37 mouse cellular contexts compared by ENCODE assay signal in genomic region chr7:128025381-128025780, GRCm38 (mm10). TPM values are rescaled to one million over a fixed set of nuclear protein-coding genes. Genes with fewer than 3 reads are reported as not detected.
DNase-seq lines count a peak whose midpoint lies in the region; ATAC-seq and TF ChIP-seq lines count a peak whose summit lies in the region.
"Had no signal": no experiment of that assay in that cellular context is flagged by ENCODE, and none has a peak within 500 bp of the region (broad histone marks: within the 10 kb centered on the region; RNA-seq: fewer than 3 reads in every experiment).

No protein-coding gene starts in this region.

- no peak overlapping the region for H3K27ac ChIP-seq in midbrain, postnatal 0 days (ENCODE audit: low read depth, low read length)
- H3K27ac ChIP-seq: embryonic facial prominence, embryonic 13.5 days; forebrain, embryonic 12.5 days; heart, embryonic 10.5 days; heart, embryonic 15.5 days; hindbrain, embryonic 12.5 days; kidney, embryonic 15.5 days; layer of hippocampus, adult 2 months; left cerebral cortex, adult 2 months; limb, embryonic 12.5 days; midbrain, embryonic 13.5 days had no signal

- no peaks in the 10 kb centered on the region for H3K79me2 ChIP-seq in myocyte (ENCODE audit: control insufficient read depth, insufficient read depth)

- WGBS in midbrain, postnatal 0 days, result 79% methylated on average over 4 of the region's 4 CpGs

- TF ChIP-seq CTCF in midbrain, postnatal 0 days (IDR thresholded peaks at IDR 0.05), result no peak

- no peaks in the 10 kb centered on the region for H3K4me1 ChIP-seq in midbrain, postnatal 0 days (ENCODE audit: insufficient read depth, low read length)
- H3K4me1 ChIP-seq: embryonic facial prominence, embryonic 13.5 days; forebrain, embryonic 12.5 days; heart, embryonic 10.5 days; heart, embryonic 15.5 days; hindbrain, embryonic 12.5 days; kidney, embryonic 15.5 days; limb, embryonic 12.5 days; midbrain, embryonic 13.5 days had no signal

- no peak overlapping the region for H3ac ChIP-seq in myocyte (ENCODE audit: control insufficient read depth, insufficient read length)

- H3K9me3 ChIP-seq in midbrain, postnatal 0 days (ENCODE audit: low read length), result no peaks in the 10 kb centered on the region
- H3K9me3 ChIP-seq: embryonic facial prominence, embryonic 13.5 days; forebrain, embryonic 12.5 days; heart, embryonic 10.5 days; heart, embryonic 15.5 days; hindbrain, embryonic 12.5 days; kidney, embryonic 15.5 days; limb, embryonic 12.5 days; midbrain, embryonic 13.5 days had no signal

- no peaks in the 10 kb centered on the region for H3K27me3 ChIP-seq in myocyte (ENCODE audit: control insufficient read depth, insufficient read depth, insufficient read length)
- no peaks in the 10 kb centered on the region for H3K27me3 ChIP-seq in midbrain, postnatal 0 days (ENCODE audit: insufficient read depth, low read length)
- H3K27me3 ChIP-seq: embryonic facial prominence, embryonic 13.5 days; forebrain, embryonic 12.5 days; heart, embryonic 15.5 days; hindbrain, embryonic 12.5 days; kidney, embryonic 15.5 days; limb, embryonic 12.5 days; midbrain, embryonic 13.5 days had no signal

- peak overlapping the region; percentile 38 for H3K4me2 ChIP-seq in myocyte (ENCODE audit: low read depth)
- no peak overlapping the region for H3K4me2 ChIP-seq in midbrain, postnatal 0 days (ENCODE audit: low read depth, low read length, poor library complexity, severe bottlenecking)
- H3K4me2 ChIP-seq: embryonic facial prominence, embryonic 13.5 days; forebrain, embryonic 12.5 days; heart, embryonic 15.5 days; hindbrain, embryonic 12.5 days; kidney, embryonic 15.5 days; limb, embryonic 12.5 days; midbrain, embryonic 13.5 days had no signal

- no peaks in the 10 kb centered on the region for H3K36me3 ChIP-seq in myocyte (ENCODE audit: control insufficient read depth, insufficient read depth)
- H3K36me3 ChIP-seq in midbrain, postnatal 0 days (ENCODE audit: insufficient read depth, low read length), result no peaks in the 10 kb centered on the region
- H3K36me3 ChIP-seq: embryonic facial prominence, embryonic 13.5 days; forebrain, embryonic 12.5 days; heart, embryonic 10.5 days; heart, embryonic 15.5 days; hindbrain, embryonic 12.5 days; kidney, embryonic 15.5 days; limb, embryonic 12.5 days; midbrain, embryonic 13.5 days had no signal

- no peak for TF ChIP-seq POLR2A in myocyte (IDR thresholded peaks at IDR 0.05; ENCODE audit: insufficient read length, low read depth)

- no peak overlapping the region for H3K9ac ChIP-seq in midbrain, postnatal 0 days (replicated peaks; ENCODE audit: low read length, poor library complexity, severe bottlenecking)
- H3K9ac ChIP-seq: embryonic facial prominence, embryonic 13.5 days; forebrain, embryonic 12.5 days; forebrain, postnatal 0 days; heart, embryonic 15.5 days; hindbrain, embryonic 12.5 days; kidney, embryonic 15.5 days; limb, embryonic 12.5 days; liver, postnatal 0 days; midbrain, embryonic 13.5 days had no signal

- no peak for ATAC-seq in midbrain, postnatal 0 days (ENCODE audit: low FRiP score)
- ATAC-seq in inflammation-experienced regulatory T-cells, adult 6 months, result no peak
- ATAC-seq: forebrain, postnatal 0 days; liver, postnatal 0 days; midbrain, embryonic 13.5 days had no signal

- DNase-seq in 3T3-L1 (ENCODE audit: low read depth, low spot score), result peak; percentile 56
- DNase-seq in 416B (ENCODE audit: low read depth), result peak; percentile 93
- DNase-seq in gonadal fat pad, adult 2 months (ENCODE audit: low read depth), result peak; percentile 99
- no peak for DNase-seq in ovary, postnatal 14 days (ENCODE audit: low spot score)
- DNase-seq in midbrain, postnatal 0 days (ENCODE audit: low spot score), result no peak
- DNase-seq: cerebellum, adult 18-20 months; cerebellum, postnatal 10 days; forebrain, postnatal 0 days; gastrocnemius, postnatal 10 days; kidney, adult 18-20 months; kidney, postnatal 36 days; liver, postnatal 0 days; lung, postnatal 14 days; right cerebral cortex, postnatal 4 days had no signal

- no peak overlapping the region for H3K4me3 ChIP-seq in myocyte
- no peak overlapping the region for H3K4me3 ChIP-seq in midbrain, postnatal 0 days (ENCODE audit: low read depth, low read length)
- H3K4me3 ChIP-seq: embryonic facial prominence, embryonic 13.5 days; erythroblast, embryonic 14.5 days; forebrain, embryonic 12.5 days; heart, embryonic 10.5 days; heart, embryonic 15.5 days; hindbrain, embryonic 12.5 days; kidney, embryonic 15.5 days; layer of hippocampus, adult 2 months; left cerebral cortex, adult 2 months; limb, embryonic 12.5 days; megakaryocyte, embryonic 14.5 days; midbrain, embryonic 13.5 days had no signal

TF ChIP-seq in myocyte, 11 proteins besides CTCF, POLR2A, EP300 and RAD21:
- TF ChIP-seq POLR2AphosphoS2 (IDR thresholded peaks at IDR 0.05; ENCODE audit: insufficient read length, low read depth) (no peak), MYOG (IDR thresholded peaks at IDR 0.05; ENCODE audit: control insufficient read depth in 1 of 3, insufficient read depth in 1 of 3, insufficient read length in 2 of 3, low read depth in 2 of 3) (no peak), CEBPB (IDR thresholded peaks at IDR 0.05; ENCODE audit: insufficient read depth, poor library complexity, severe bottlenecking) (no peak), REST (IDR thresholded peaks at IDR 0.05; ENCODE audit: insufficient read depth, insufficient read length) (no peak), TCF12 (IDR thresholded peaks at IDR 0.05; ENCODE audit: insufficient read depth, poor library complexity, severe bottlenecking) (no peak), TCF3 (IDR thresholded peaks at IDR 0.05; ENCODE audit: insufficient read length, low read depth) (no peak), USF1 (IDR thresholded peaks at IDR 0.05; ENCODE audit: low read depth) (no peak), MAX (IDR thresholded peaks at IDR 0.05; ENCODE audit: low read depth) (no peak), MYOD1 (IDR thresholded peaks at IDR 0.05; ENCODE audit: control insufficient read depth in 1 of 3, insufficient read length in 2 of 3, low read depth in 2 of 3) (no peak)

RNA-seq across cellular contexts. Expression of gene Trim72, which starts 21.6 kb away (rescaled TPM):
- 1.2 and 1.6 TPM in 2 replicates for polyA plus RNA-seq in gonadal fat pad, adult 2 months (2012; rRNA removed)
- 468 TPM for polyA plus RNA-seq in myocyte (2012; fragmentation: generic; extraction: Trizol)
- 0.19 and 0.77 TPM in 2 replicates for total RNA-seq in midbrain, postnatal 0 days (2014; rRNA removed)
- not detected in 2 replicates for polyA plus RNA-seq in midbrain, postnatal 0 days (2015; fragmentation: Nextera tagmentation; extraction: Ambion mirVana)
- polyA plus RNA-seq in inflammation-experienced regulatory T-cells, adult 6 months (2017; shearing (Covaris generic)), result not detected
- total RNA-seq: common myeloid progenitor, adult 5-6 weeks had no signal
- polyA plus RNA-seq: forebrain, embryonic 12.5 days; forebrain, postnatal 0 days; liver, postnatal 0 days; midbrain, embryonic 13.5 days; neural tube, embryonic 11.5 days had no signal

RNA-seq across cellular contexts. Expression of gene Pycard, which starts 31.7 kb away (rescaled TPM):
- 45.2 and 50.8 TPM in 2 replicates for polyA plus RNA-seq in gonadal fat pad, adult 2 months (2012; rRNA removed)
- 3.9 TPM for polyA plus RNA-seq in myocyte (2012; fragmentation: generic; extraction: Trizol)
- 4.3 and 6.6 TPM in 2 replicates for total RNA-seq in midbrain, postnatal 0 days (2014; rRNA removed)
- polyA plus RNA-seq in midbrain, postnatal 0 days (2015; fragmentation: Nextera tagmentation; extraction: Ambion mirVana), result 7.8 and 10.8 TPM in 2 replicates
- polyA plus RNA-seq in inflammation-experienced regulatory T-cells, adult 6 months (2017; shearing (Covaris generic)), result 100 to 1,000 TPM; 229 to 406 (median 231) TPM

RNA-seq across cellular contexts. Expression of gene Itgam, which starts 37.1 kb away (rescaled TPM):
- polyA plus RNA-seq in gonadal fat pad, adult 2 months (2012; rRNA removed), result 13.7 and 17.3 TPM in 2 replicates
- polyA plus RNA-seq in myocyte (2012; fragmentation: generic; extraction: Trizol), result 0.14 TPM
- total RNA-seq in midbrain, postnatal 0 days (2014; rRNA removed), result 2.4 and 2.6 TPM in 2 replicates
- polyA plus RNA-seq in midbrain, postnatal 0 days (2015; fragmentation: Nextera tagmentation; extraction: Ambion mirVana), result 0.90 and 0.98 TPM in 2 replicates
- polyA plus RNA-seq in inflammation-experienced regulatory T-cells, adult 6 months (2017; shearing (Covaris generic)), result 1 to 10 TPM in 2 of 3 experiments, under 1 TPM in 1; 0.09 to 1.2 (median 1.1) TPM
- total RNA-seq: MEL had no signal

RNA-seq across cellular contexts. Expression of gene Gm49368, which starts 37.1 kb away (rescaled TPM):
- polyA plus RNA-seq in gonadal fat pad, adult 2 months (2012; rRNA removed), result not detected in 2 replicates
- polyA plus RNA-seq in myocyte (2012; fragmentation: generic; extraction: Trizol), result not detected
- total RNA-seq in midbrain, postnatal 0 days (2014; rRNA removed), result not detected in 2 replicates
- not detected in 2 replicates for polyA plus RNA-seq in midbrain, postnatal 0 days (2015; fragmentation: Nextera tagmentation; extraction: Ambion mirVana)
- polyA plus RNA-seq in inflammation-experienced regulatory T-cells, adult 6 months (2017; shearing (Covaris generic)), result under 1 TPM in 1 of 3 experiments, not detected in 2; 0.87 TPM
- total RNA-seq: adrenal gland, postnatal 36 days; common myeloid progenitor, adult 5-6 weeks; forebrain, postnatal 0 days; gastrocnemius, postnatal 10 days; heart, postnatal 25 days; layer of hippocampus, adult 2 months; left cerebral cortex, adult 2 months; left cerebral cortex, postnatal 25 days; liver, adult 2 months; MEL had no signal
- polyA plus RNA-seq: brain, embryonic 14.5 days; embryonic facial prominence, embryonic 13.5 days; erythroblast, embryonic 14.5 days; forebrain, embryonic 12.5 days; forebrain, postnatal 0 days; heart, embryonic 10.5 days; heart, embryonic 15.5 days; hindbrain, embryonic 12.5 days; kidney, embryonic 15.5 days; limb, embryonic 12.5 days; midbrain, embryonic 13.5 days; neural tube, embryonic 11.5 days; testis, adult 2 months had no signal

RNA-seq across cellular contexts. Expression of gene Fus, which starts 58.1 kb away (rescaled TPM):
- 285 and 355 TPM in 2 replicates for polyA plus RNA-seq in gonadal fat pad, adult 2 months (2012; rRNA removed)
- polyA plus RNA-seq in myocyte (2012; fragmentation: generic; extraction: Trizol), result 231 TPM
- total RNA-seq in midbrain, postnatal 0 days (2014; rRNA removed), result 29.3 and 41.9 TPM in 2 replicates
- polyA plus RNA-seq in midbrain, postnatal 0 days (2015; fragmentation: Nextera tagmentation; extraction: Ambion mirVana), result 207 and 244 TPM in 2 replicates
- polyA plus RNA-seq in inflammation-experienced regulatory T-cells, adult 6 months (2017; shearing (Covaris generic)), result 10 to 100 TPM; 42.5 to 56.3 (median 52.6) TPM

Comparison
In these comparisons a context has a peak if more than half of its experiments do, and no peak if none do; other contexts are left out.
1. DNase-seq: peak in 3T3-L1 (single experiment), 416B (single experiment) and gonadal fat pad, adult 2 months (single experiment); none in ovary, postnatal 14 days (single experiment) and midbrain, postnatal 0 days (single experiment).
2. RNA of gene Trim72, which starts 21.6 kb away (polyA plus RNA-seq): 468 TPM in myocyte (single experiment); 1.2 to 1.6 TPM in gonadal fat pad, adult 2 months, not detected in midbrain, postnatal 0 days and not detected in inflammation-experienced regulatory T-cells, adult 6 months; every median in the first group is over 100 times any median in the second.